ENCODE assay signal across 18 mouse cellular contexts in the genomic region with DNA sequence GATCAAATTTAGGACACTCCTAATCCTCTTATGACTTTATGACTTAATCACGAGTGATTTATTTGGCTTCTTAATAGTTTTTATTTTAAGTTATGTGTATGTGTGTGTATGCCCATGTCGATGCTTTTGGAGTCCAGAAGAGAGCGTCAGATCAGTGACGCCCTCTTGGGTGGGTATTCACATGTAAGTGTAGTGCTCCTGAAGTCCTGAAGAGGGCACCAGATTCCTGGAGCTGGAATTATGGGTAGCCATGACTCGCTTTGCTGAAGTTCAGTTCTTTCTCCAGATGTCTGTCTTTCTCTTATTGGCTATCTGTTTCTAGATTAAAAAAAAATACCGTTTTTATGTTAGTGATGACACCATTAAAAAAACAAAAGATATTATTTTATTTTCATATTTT.
A peak's percentile ranks its signal among the peaks of the same experiment; 100 is the strongest.
DNase-seq lines count a peak whose midpoint lies in the region; ATAC-seq and TF ChIP-seq lines count a peak whose summit lies in the region.
"Had no signal": no experiment of that assay in that cellular context is flagged by ENCODE, and none has a peak within 500 bp of the region (broad histone marks: within the 10 kb centered on the region; RNA-seq: fewer than 3 reads in every experiment).

No protein-coding gene starts in this region.

- no peaks in the 10 kb centered on the region for H3K36me3 ChIP-seq in midbrain, postnatal 0 days (ENCODE audit: insufficient read depth, low read length)
- no peaks in the 10 kb centered on the region for H3K36me3 ChIP-seq in midbrain, embryonic 10.5 days
- H3K36me3 ChIP-seq: embryonic facial prominence, embryonic 15.5 days; forebrain, embryonic 12.5 days; G1E; heart, embryonic 13.5 days; hindbrain, embryonic 15.5 days had no signal

- intact Hi-C loops in gastrocnemius, postnatal 14 days (cut with DNase I; ENCODE audit: low total_unique reads), result no loop called here

- no peak for DNase-seq in layer of hippocampus, adult 2 months (ENCODE audit: low spot score in 2 of 2)
- DNase-seq in layer of hippocampus, postnatal 25 days (ENCODE audit: extremely low spot score in 1 of 2, low spot score in 1 of 2), result no peak
- DNase-seq in midbrain, postnatal 0 days (ENCODE audit: low spot score), result no peak
- no peak for DNase-seq in midbrain, embryonic 10.5 days (ENCODE audit: low spot score)
- DNase-seq in R1 (ENCODE audit: low read depth, low spot score), result peak; percentile 60
- DNase-seq in lung, adult 18-20 months, result no peak
- no peak for DNase-seq in gastrocnemius, postnatal 14 days
- DNase-seq: cerebellum, adult 11 months; cerebellum, adult 8-10 months; embryo, embryonic 11 days; gastrocnemius, postnatal 10 days; heart, postnatal 36 days had no signal

- no peaks in the 10 kb centered on the region for H3K4me1 ChIP-seq in midbrain, postnatal 0 days (ENCODE audit: insufficient read depth, low read length)
- no peaks in the 10 kb centered on the region for H3K4me1 ChIP-seq in midbrain, embryonic 10.5 days
- H3K4me1 ChIP-seq: embryonic facial prominence, embryonic 15.5 days; forebrain, embryonic 12.5 days; heart, embryonic 13.5 days; hindbrain, embryonic 15.5 days had no signal

- H3K4me2 ChIP-seq in midbrain, postnatal 0 days (ENCODE audit: low read depth, low read length, poor library complexity, severe bottlenecking), result no peak overlapping the region
- H3K4me2 ChIP-seq: embryonic facial prominence, embryonic 15.5 days; forebrain, embryonic 12.5 days; heart, embryonic 13.5 days; hindbrain, embryonic 15.5 days had no signal

- H3K4me3 ChIP-seq in layer of hippocampus, adult 2 months, result no peak overlapping the region
- H3K4me3 ChIP-seq in midbrain, postnatal 0 days (ENCODE audit: low read depth, low read length), result no peak overlapping the region
- H3K4me3 ChIP-seq in midbrain, embryonic 10.5 days, result no peak overlapping the region
- H3K4me3 ChIP-seq: embryonic facial prominence, embryonic 15.5 days; forebrain, embryonic 12.5 days; heart, embryonic 13.5 days; hindbrain, embryonic 15.5 days had no signal

- no peak overlapping the region for H3K9ac ChIP-seq in midbrain, postnatal 0 days (replicated peaks; ENCODE audit: low read length, poor library complexity, severe bottlenecking)
- H3K9ac ChIP-seq: embryonic facial prominence, embryonic 15.5 days; forebrain, embryonic 12.5 days; heart, embryonic 13.5 days; hindbrain, embryonic 15.5 days had no signal

- WGBS in midbrain, postnatal 0 days, result 92% methylated on average over 6 of the region's 6 CpGs
- 93% methylated on average over 6 of the region's 6 CpGs for WGBS in midbrain, embryonic 10.5 days

- no peak for ATAC-seq in midbrain, postnatal 0 days (ENCODE audit: low FRiP score)
- ATAC-seq: forebrain, embryonic 16.5 days had no signal

- no peaks in the 10 kb centered on the region for H3K9me3 ChIP-seq in midbrain, postnatal 0 days (ENCODE audit: low read length)
- H3K9me3 ChIP-seq in midbrain, embryonic 10.5 days (replicated peaks), result no peaks in the 10 kb centered on the region
- H3K9me3 ChIP-seq: embryonic facial prominence, embryonic 15.5 days; forebrain, embryonic 12.5 days; hindbrain, embryonic 15.5 days had no signal

- H3K27ac ChIP-seq in layer of hippocampus, adult 2 months, result no peak overlapping the region
- H3K27ac ChIP-seq in midbrain, postnatal 0 days (ENCODE audit: low read depth, low read length), result no peak overlapping the region
- no peak overlapping the region for H3K27ac ChIP-seq in midbrain, embryonic 10.5 days (replicated peaks)
- H3K27ac ChIP-seq: embryonic facial prominence, embryonic 15.5 days; forebrain, embryonic 12.5 days; heart, embryonic 13.5 days; hindbrain, embryonic 15.5 days had no signal

- TF ChIP-seq CTCF in layer of hippocampus, adult 2 months (conservative IDR thresholded peaks at IDR 0.05), result peak; percentile 53
- 0 out of 2 replicates have a peak, but pooled peaks have one; percentile 2 for TF ChIP-seq CTCF in midbrain, postnatal 0 days (IDR thresholded peaks at IDR 0.05)

- no peaks in the 10 kb centered on the region for H3K27me3 ChIP-seq in midbrain, postnatal 0 days (ENCODE audit: insufficient read depth, low read length)
- no peaks in the 10 kb centered on the region for H3K27me3 ChIP-seq in midbrain, embryonic 10.5 days (ENCODE audit: low read depth, poor library complexity, severe bottlenecking)
- H3K27me3 ChIP-seq: embryonic facial prominence, embryonic 15.5 days; forebrain, embryonic 12.5 days; heart, embryonic 13.5 days; hindbrain, embryonic 15.5 days had no signal
